Mouse (Mus musculus): ENCODE data around the gene Bank1. TPM values are rescaled to one million over a fixed set of nuclear protein-coding genes. Genes with fewer than 3 reads are reported as not detected.

Bank1 gene
- polyA plus RNA-seq, 1 experiment from 2014 or later: 0.93 TPM

- Histone ChIP-seq H3K36me3 (ENCODE audit: control insufficient read depth, insufficient read depth, low read length) (no peaks in the 10 kb centered on the region), H3K9me3 (ENCODE audit: control insufficient read depth, low read length) (no peaks in the 10 kb centered on the region), H3K27ac (ENCODE audit: low read depth, low read length) (no peak overlapping the region), H3K27me3 (ENCODE audit: control insufficient read depth, insufficient read depth, low read length) (no peaks in the 10 kb centered on the region), H3K4me1 (ENCODE audit: control insufficient read depth, insufficient read depth, low read length) (no peaks in the 10 kb centered on the region), H3K4me3 (ENCODE audit: low read length) (no peak overlapping the region), H3K4me2 (replicated peaks; ENCODE audit: low read depth, low read length) (no peak overlapping the region), H3K9ac (ENCODE audit: low read depth, low read length) (no peak overlapping the region)
- 44% methylated on average over 1 of the region's 1 CpGs for WGBS
- ATAC-seq (ENCODE audit: low FRiP score, low TSS enrichment): no peak
These were observed 290.1 kb downstream of the Bank1 start for GRCm38 (mm10) chr3:136035784-136036183.

DNA sequence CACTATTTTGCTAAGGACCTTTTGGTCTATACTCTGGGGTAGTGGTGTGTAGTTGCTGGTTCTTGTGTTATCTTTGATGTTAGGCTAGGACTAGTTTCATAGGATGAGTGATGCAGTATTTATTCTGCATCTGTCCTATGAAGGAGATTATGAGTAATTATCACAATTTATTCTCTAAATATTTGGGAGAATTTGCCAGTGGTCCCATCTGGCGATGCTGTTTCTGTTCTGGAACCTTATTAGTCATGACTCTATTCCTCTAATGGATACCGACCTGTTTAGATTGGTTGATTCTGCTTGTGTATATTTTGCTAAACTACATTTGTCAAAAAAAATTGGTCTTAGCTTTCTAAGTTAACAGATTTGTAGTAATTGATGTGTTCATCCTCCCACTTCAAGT, 301.0 kb downstream of the Bank1 start:
- H3K27ac ChIP-seq (ENCODE audit: low read depth, low read length): no peak overlapping the region
- H3K4me1 ChIP-seq (ENCODE audit: control insufficient read depth, insufficient read depth, low read length): no peaks in the 10 kb centered on the region
- H3K4me3 ChIP-seq (ENCODE audit: low read length): no peak overlapping the region
- no peaks in the 10 kb centered on the region for H3K27me3 ChIP-seq (ENCODE audit: control insufficient read depth, insufficient read depth, low read length)
- no peak for ATAC-seq (ENCODE audit: low FRiP score, low TSS enrichment)
- H3K4me2 ChIP-seq (replicated peaks; ENCODE audit: low read depth, low read length): no peak overlapping the region
- H3K36me3 ChIP-seq (ENCODE audit: control insufficient read depth, insufficient read depth, low read length): no peaks in the 10 kb centered on the region
- 96% methylated on average over 2 of the region's 2 CpGs for WGBS
- H3K9ac ChIP-seq (ENCODE audit: low read depth, low read length): no peak overlapping the region
- no peaks in the 10 kb centered on the region for H3K9me3 ChIP-seq (ENCODE audit: control insufficient read depth, low read length)

DNA sequence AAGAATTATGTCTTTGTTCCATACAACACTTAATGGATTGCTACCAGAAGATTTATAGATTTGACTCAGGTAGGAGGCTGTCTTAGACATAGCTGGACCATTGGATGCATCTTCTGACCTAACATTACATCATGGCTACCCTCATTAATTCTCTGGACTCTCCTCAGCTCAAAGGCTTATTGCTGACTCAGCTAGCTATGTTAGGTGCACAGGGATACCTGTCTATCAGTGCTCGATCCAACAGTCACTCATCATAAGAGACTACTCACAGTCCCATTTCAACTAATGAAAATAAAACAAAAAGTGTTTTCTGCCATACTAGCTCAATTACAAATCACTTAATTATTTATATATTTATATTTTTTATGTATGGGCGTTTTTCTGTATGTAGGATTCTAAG, 308.3 kb downstream of the Bank1 start:
- Histone ChIP-seq H3K9ac (ENCODE audit: low read depth, low read length) (no peak overlapping the region), H3K9me3 (ENCODE audit: control insufficient read depth, low read length) (no peaks in the 10 kb centered on the region), H3K36me3 (ENCODE audit: control insufficient read depth, insufficient read depth, low read length) (no peaks in the 10 kb centered on the region), H3K4me2 (replicated peaks; ENCODE audit: low read depth, low read length) (no peak overlapping the region), H3K27ac (ENCODE audit: low read depth, low read length) (no peak overlapping the region), H3K27me3 (ENCODE audit: control insufficient read depth, insufficient read depth, low read length) (no peaks in the 10 kb centered on the region), H3K4me3 (ENCODE audit: low read length) (no peak overlapping the region), H3K4me1 (ENCODE audit: control insufficient read depth, insufficient read depth, low read length) (no peaks in the 10 kb centered on the region)
- no peak for ATAC-seq (ENCODE audit: low FRiP score, low TSS enrichment)
- 87% methylated on average over 2 of the region's 2 CpGs for WGBS

GRCm38 (mm10) chr3:136010616-136011015, 315.2 kb downstream of the Bank1 start:
- 87% methylated on average over 4 of the region's 4 CpGs for WGBS
- no peak for ATAC-seq (ENCODE audit: low FRiP score, low TSS enrichment)
- Histone ChIP-seq H3K4me3 (ENCODE audit: low read length) (no peak overlapping the region), H3K9me3 (ENCODE audit: control insufficient read depth, low read length) (no peaks in the 10 kb centered on the region), H3K9ac (ENCODE audit: low read depth, low read length) (no peak overlapping the region), H3K27me3 (ENCODE audit: control insufficient read depth, insufficient read depth, low read length) (no peaks in the 10 kb centered on the region), H3K27ac (ENCODE audit: low read depth, low read length) (no peak overlapping the region), H3K36me3 (ENCODE audit: control insufficient read depth, insufficient read depth, low read length) (no peaks in the 10 kb centered on the region), H3K4me2 (replicated peaks; ENCODE audit: low read depth, low read length) (no peak overlapping the region), H3K4me1 (ENCODE audit: control insufficient read depth, insufficient read depth, low read length) (0 out of 2 replicates have a peak, but pooled peaks cover 6% of the 10 kb centered on the region)

- no peaks in the 10 kb centered on the region for H3K27me3 ChIP-seq (ENCODE audit: control insufficient read depth, insufficient read depth, low read length)
- H3K4me2 ChIP-seq (replicated peaks; ENCODE audit: low read depth, low read length): peak overlapping the region; percentile 29
- peak overlapping the region; percentile 13; the same call in 1 of the 2 replicates for H3K4me3 ChIP-seq (ENCODE audit: low read length)
- 30% methylated on average over 9 of the region's 9 CpGs for WGBS
- 0 out of 2 replicates have a peak, but pooled peaks cover 6% of the 10 kb centered on the region for H3K4me1 ChIP-seq (ENCODE audit: control insufficient read depth, insufficient read depth, low read length)
- no peak overlapping the region for H3K27ac ChIP-seq (ENCODE audit: low read depth, low read length)
- H3K36me3 ChIP-seq (ENCODE audit: control insufficient read depth, insufficient read depth, low read length): no peaks in the 10 kb centered on the region
- no peaks in the 10 kb centered on the region for H3K9me3 ChIP-seq (ENCODE audit: control insufficient read depth, low read length)
- H3K9ac ChIP-seq (ENCODE audit: low read depth, low read length): no peak overlapping the region
- peak; percentile 83; the same call in 1 of the 2 replicates for ATAC-seq (ENCODE audit: low FRiP score, low TSS enrichment)
These were observed 318.0 kb downstream of the Bank1 start for GRCm38 (mm10) chr3:136007846-136008245.

- H3K36me3 ChIP-seq (ENCODE audit: control insufficient read depth, insufficient read depth, low read length): no peaks in the 10 kb centered on the region
- no peak overlapping the region for H3K9ac ChIP-seq (ENCODE audit: low read depth, low read length)
- ATAC-seq (ENCODE audit: low FRiP score, low TSS enrichment): peak; percentile 52; the same call in 1 of the 2 replicates
- H3K4me1 ChIP-seq (ENCODE audit: control insufficient read depth, insufficient read depth, low read length): 0 out of 2 replicates have a peak, but pooled peaks cover 6% of the 10 kb centered on the region
- 57% methylated on average over 11 of the region's 11 CpGs for WGBS
- H3K27me3 ChIP-seq (ENCODE audit: control insufficient read depth, insufficient read depth, low read length): no peaks in the 10 kb centered on the region
- H3K4me3 ChIP-seq (ENCODE audit: low read length): peak overlapping the region; percentile 13; the same call in 1 of the 2 replicates
- H3K4me2 ChIP-seq (replicated peaks; ENCODE audit: low read depth, low read length): peak overlapping the region; percentile 29
- no peak overlapping the region for H3K27ac ChIP-seq (ENCODE audit: low read depth, low read length)
- H3K9me3 ChIP-seq (ENCODE audit: control insufficient read depth, low read length): no peaks in the 10 kb centered on the region
These were observed 318.6 kb downstream of the Bank1 start for GRCm38 (mm10) chr3:136007081-136007828.

All from kidney, embryonic 14.5 days (tissue).